Mouse (Mus musculus): ENCODE results near the gene Gm17349. TPM values are rescaled to one million over a fixed set of nuclear protein-coding genes. Genes with fewer than 3 reads are reported as not detected.

Gm17349 gene
- not detected for polyA plus RNA-seq (2017; shearing (Covaris generic))

DNA sequence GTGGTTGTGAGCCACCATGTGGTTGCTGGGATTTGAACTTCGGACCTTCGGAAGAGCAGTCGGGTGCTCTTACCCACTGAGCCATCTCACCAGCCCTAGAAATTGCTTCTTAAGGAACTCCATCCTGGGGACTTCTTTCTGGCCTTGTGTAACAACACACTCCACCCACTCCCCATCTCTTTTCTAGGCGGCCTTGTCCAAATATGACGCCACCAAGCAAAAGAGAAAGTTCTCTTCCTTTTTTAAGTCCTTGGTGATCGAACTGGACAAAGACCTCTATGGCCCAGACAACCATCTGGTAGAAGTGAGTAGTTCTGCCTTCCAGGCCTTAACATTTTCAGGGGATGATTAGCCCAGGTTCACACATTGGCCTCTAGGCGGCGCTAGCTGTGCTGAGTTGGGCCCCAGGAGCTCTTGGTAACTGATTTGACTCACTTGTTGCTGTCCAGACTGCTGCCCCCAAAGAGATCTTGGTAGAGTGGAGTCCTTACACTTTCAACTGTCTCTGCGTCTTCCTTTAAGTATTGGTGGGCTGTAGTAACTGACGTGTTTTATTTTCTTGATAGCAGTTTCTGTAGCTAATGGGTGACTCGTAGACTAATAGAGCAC, at the start of gene Gm17349:
Gene Gm17349 (minus strand): TSS at position 51 of the 609 bp plus-strand sequence.

DNA sequence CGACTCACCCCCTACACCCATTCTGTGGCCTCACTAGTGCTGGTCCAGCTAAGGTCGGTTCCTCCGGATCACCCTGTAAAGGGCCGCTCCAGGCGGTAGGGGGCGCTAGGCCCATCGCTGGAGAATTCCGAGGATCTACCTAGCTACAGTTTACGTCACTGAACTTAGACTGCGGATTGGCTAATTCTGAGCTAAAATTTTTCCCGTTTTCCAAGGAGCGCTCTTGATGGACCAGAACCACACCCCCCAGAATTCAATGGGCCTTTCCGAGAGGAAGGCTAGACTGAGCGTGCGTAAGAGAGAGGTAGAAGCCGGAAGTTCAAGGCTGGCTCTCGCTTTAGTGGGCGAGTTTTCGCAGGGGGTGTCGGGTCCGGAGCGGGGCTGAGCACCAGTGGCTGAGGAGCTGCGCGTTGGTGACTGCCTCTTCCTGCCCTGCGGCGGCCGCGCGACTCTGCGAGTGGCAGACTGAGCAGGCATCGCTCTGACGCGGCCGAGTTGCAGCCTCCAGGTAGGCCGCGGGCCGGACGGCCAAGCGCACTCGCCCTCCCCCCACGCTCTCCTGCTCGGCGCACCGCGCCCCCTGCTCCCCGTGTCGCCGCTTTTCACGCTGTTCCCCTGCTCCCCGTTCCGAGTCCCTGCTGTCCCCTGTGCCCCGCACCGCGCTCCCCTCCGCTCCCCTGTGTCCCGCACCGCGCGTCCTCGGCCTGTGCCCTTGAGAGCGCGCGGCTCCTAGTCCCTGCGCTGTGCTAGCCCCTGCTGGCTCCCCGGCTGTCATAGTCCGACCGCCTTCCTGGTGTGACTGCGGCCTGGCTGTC, 20.3 kb upstream of the Gm17349 start, which contains the start of gene Cox14:
Gene Cox14 (plus strand): TSS at position 278 of the 815 bp plus-strand sequence.

DNA sequence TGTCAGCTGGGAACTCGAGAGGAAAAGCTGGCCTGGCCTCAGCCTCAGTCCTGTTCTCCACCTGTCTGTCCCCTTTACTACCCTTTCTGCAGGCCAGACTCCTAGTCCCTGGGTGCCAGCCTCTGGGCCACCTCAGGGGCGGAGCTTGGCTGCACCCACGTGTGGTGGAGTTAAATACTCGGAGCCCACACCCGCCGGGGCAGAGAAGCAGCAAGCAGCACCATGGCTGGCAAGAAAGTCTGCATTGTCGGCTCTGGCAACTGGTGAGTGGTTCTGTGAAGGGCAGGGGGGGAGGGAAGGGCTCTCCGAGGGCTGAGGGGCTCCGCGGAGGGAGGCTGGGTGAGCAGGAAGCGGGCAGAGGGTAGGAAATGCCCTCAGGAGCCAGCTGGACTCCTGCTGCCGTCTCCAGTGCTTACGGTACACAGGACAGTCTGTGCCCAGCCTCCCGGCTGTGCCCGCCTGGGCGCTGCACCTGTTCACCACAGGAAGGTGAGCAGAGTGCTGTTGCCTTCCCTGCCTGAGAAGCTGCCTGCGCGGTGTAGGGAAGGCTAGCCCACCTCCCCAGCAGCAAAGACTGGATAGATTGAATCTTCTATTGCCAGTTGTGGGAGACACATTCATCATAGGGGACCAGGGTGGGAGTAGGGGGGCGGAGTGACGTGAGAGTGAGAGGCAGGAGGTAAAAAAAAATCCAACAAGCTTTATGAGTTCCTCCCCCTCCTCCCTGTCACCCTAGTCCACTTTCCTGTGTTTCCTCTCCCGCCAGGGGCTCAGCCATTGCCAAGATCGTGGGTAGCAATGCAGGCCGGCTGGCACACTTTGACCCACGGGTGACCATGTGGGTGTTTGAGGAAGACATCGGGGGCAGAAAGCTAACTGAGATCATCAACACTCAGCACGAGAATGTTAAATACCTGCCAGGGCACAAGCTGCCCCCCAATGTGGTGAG, 12.4 kb upstream of the Gm17349 start, which contains the start of gene Gpd1:
Gene Gpd1 (plus strand): TSS at position 130 of the 949 bp plus-strand sequence.

GRCm38 (mm10) chr15:99701999-99702900, 3.0 kb downstream of the Gm17349 start, which contains the start of gene Smarcd1:
TSS of gene Smarcd1 (plus strand) at chr15:99702129.

GRCm38 (mm10) chr15:99670154-99670821, 35.0 kb downstream of the Gm17349 start, which contains the start of gene Asic1:
TSS of gene Asic1 (plus strand) at chr15:99670368.

Other genes with a start within 250 kb of the Gm17349 start
- 10 to 100 TPM in 1 of 2 experiments, 1 to 10 TPM in 1; 8.5 to 10.4 TPM for gene Nckap5l, start 247.7 kb downstream of the Gm17349 start, polyA plus RNA-seq (2017; shearing (Covaris generic))
- 10 to 100 TPM; 22.9 to 25.2 TPM for gene Bcdin3d, start 230.8 kb downstream of the Gm17349 start, polyA plus RNA-seq (2017; shearing (Covaris generic))
- under 1 TPM; 0.17 to 0.23 TPM for gene Faim2, start 177.3 kb downstream of the Gm17349 start, polyA plus RNA-seq (2017; shearing (Covaris generic))
- under 1 TPM; 0.18 to 0.86 TPM for gene Aqp2, start 126.4 kb downstream of the Gm17349 start, polyA plus RNA-seq (2017; shearing (Covaris generic))
- 10 to 100 TPM in 1 of 2 experiments, under 1 TPM in 1; 0.16 to 11.5 TPM for gene Aqp5, start 114.7 kb downstream of the Gm17349 start, polyA plus RNA-seq (2017; shearing (Covaris generic))
- under 1 TPM in 1 of 2 experiments, not detected in 1; 0.13 TPM for gene Aqp6, start 104.1 kb downstream of the Gm17349 start, polyA plus RNA-seq (2017; shearing (Covaris generic))
- gene Racgap1, start 53.8 kb downstream of the Gm17349 start, polyA plus RNA-seq (2017; shearing (Covaris generic)) = 10 to 100 TPM; 28.0 to 36.0 TPM
- gene Asic1, start 35.1 kb downstream of the Gm17349 start, polyA plus RNA-seq (2017; shearing (Covaris generic)) = 1 to 10 TPM; 1.1 to 3.2 TPM
- gene Smarcd1, start 3.4 kb downstream of the Gm17349 start, polyA plus RNA-seq (2017; shearing (Covaris generic)) = 10 to 100 TPM; 24.6 to 34.1 TPM
- under 1 TPM in 1 of 2 experiments, not detected in 1; 0.94 TPM for gene Gpd1, start 12.0 kb upstream of the Gm17349 start, polyA plus RNA-seq (2017; shearing (Covaris generic))
- gene Cox14, start 20.1 kb upstream of the Gm17349 start, polyA plus RNA-seq (2017; shearing (Covaris generic)) = 100 to 1,000 TPM; 140 to 162 TPM
- gene Cers5, start 67.4 kb upstream of the Gm17349 start, polyA plus RNA-seq (2017; shearing (Covaris generic)) = 10 to 100 TPM; 76.5 to 81.1 TPM
- gene Lima1, start 170.0 kb upstream of the Gm17349 start, polyA plus RNA-seq (2017; shearing (Covaris generic)) = 1 to 10 TPM; 2.5 to 4.1 TPM

Measured in inflammation-experienced regulatory T-cells (primary cell).